Mouse (Mus musculus) CH12.LX (cell line): ENCODE measurements around the gene Tktl2.

ENCODE experiments used
- CTCF ChIP-seq, 2 experiments: IDR thresholded peaks in 1 of 2; conservative IDR thresholded peaks in 1 of 2; 2 replicates each; pipeline ENCODE4 v1.5.1; 2011 to 2012; ENCODE audit warnings: low read depth in 2 of 2, low read length in 2 of 2, improper control_type of control experiment in 1 of 2, inconsistent platforms in 1 of 2, mild to moderate bottlenecking in 1 of 2, moderate library complexity in 1 of 2
- EP300 ChIP-seq: IDR thresholded peaks from 2 replicates; pipeline ENCODE4 v1.6.1; 2011; ENCODE audit warnings: low read length, improper control_type of control experiment
- PAX5 ChIP-seq: IDR thresholded peaks from 2 replicates; pipeline ENCODE4 v1.6.1; 2012; ENCODE audit warnings: low read length, inconsistent platforms, mixed read lengths
- POLR2A ChIP-seq: IDR thresholded peaks from 2 replicates; pipeline ENCODE4 v1.6.1; 2011; ENCODE audit warnings: low read depth, mild to moderate bottlenecking, improper control_type of control experiment, low read length
- TBP ChIP-seq: conservative IDR thresholded peaks from 2 replicates; pipeline ENCODE4 v1.6.1; 2011; ENCODE audit warnings: low read depth, low read length, improper control_type of control experiment
- ZMIZ1 ChIP-seq: IDR thresholded peaks from 2 replicates; pipeline ENCODE4 v1.6.1; 2012; ENCODE audit warnings: low read depth, mild to moderate bottlenecking, inconsistent platforms, low read length, improper control_type of control experiment

- TF ChIP-seq EP300 (no peak), TBP (no peak), CTCF (conservative IDR thresholded peaks at IDR 0.05 in 1 of 2, IDR thresholded peaks at IDR 0.05 in 1 of 2; ENCODE audit: low read depth in 2 of 2, low read length in 2 of 2) (no peak), PAX5 (no peak), POLR2A (no peak), ZMIZ1 (no peak)
Observed at GRCm38 (mm10) chr8:66550092-66550491, 38.5 kb downstream of the Tktl2 start.
